Mouse (Mus musculus) forebrain, embryonic 15.5 days (tissue): Measurements from ENCODE around the gene Anks1. TPM values are rescaled to one million over a fixed set of nuclear protein-coding genes. Genes with fewer than 3 reads are reported as not detected.

Experiments used
- ATAC-seq: fragments of 200-750 bp; cut with Nextera tagmentation; replicated peaks from 2 replicates; pipeline ENCODE4 v1.8.0; 2017; ENCODE audit warnings: mild to moderate bottlenecking, moderate TSS enrichment, moderate library complexity
- H3K27ac ChIP-seq: fragments of 300-500 bp; sonication (generic); replicated peaks from 2 replicates; pipeline ENCODE4 v1.5.1; 2015; ENCODE audit warnings: mild to moderate bottlenecking, inconsistent platforms
- H3K27me3 ChIP-seq: fragments of 300-500 bp; sonication (generic); 2 replicates; pipeline ENCODE4 v1.6.1; 2015; ENCODE audit warnings: inconsistent platforms
- H3K36me3 ChIP-seq: fragments of 300-500 bp; sonication (generic); 2 replicates; pipeline ENCODE4 v1.6.1; 2015; ENCODE audit warnings: mild to moderate bottlenecking, inconsistent platforms
- H3K4me1 ChIP-seq: fragments of 300-500 bp; sonication (generic); 2 replicates; pipeline ENCODE4 v1.6.1; 2015; ENCODE audit warnings: inconsistent platforms
- H3K4me2 ChIP-seq: fragments of 300-500 bp; sonication (generic); replicated peaks from 2 replicates; pipeline ENCODE4 v1.6.1; 2015; ENCODE audit warnings: mild to moderate bottlenecking, inconsistent platforms
- H3K4me3 ChIP-seq: fragments of 300-500 bp; sonication (generic); 2 replicates; pipeline ENCODE4 v1.5.1; 2015; ENCODE audit warnings: mild to moderate bottlenecking, inconsistent platforms
- H3K9ac ChIP-seq: fragments of 300-500 bp; sonication (generic); replicated peaks from 2 replicates; pipeline ENCODE4 v1.6.1; 2015; ENCODE audit warnings: mild to moderate bottlenecking, inconsistent platforms
- H3K9me3 ChIP-seq: fragments of 300-500 bp; sonication (generic); 2 replicates; pipeline ENCODE4 v1.6.1; 2016; ENCODE audit warnings: inconsistent platforms
- WGBS: fragments of 180-500 bp; shearing (Covaris S2); methylation state at CpG from one replicate; pipeline ENCODE4 v1.1.7; 2015; ENCODE audit warnings: mixed read lengths; 5-methylcytosine and 5-hydroxymethylcytosine counted together
- polyA plus RNA-seq: library from polyadenylated mRNA; unstranded; fragments of >200 nt; fragmentation: Nextera tagmentation; extraction: Ambion mirVana; gene quantifications from 2 replicates; pipeline ENCODE4 v1.2.1, GENCODE M21; 2015

Gene Anks1
- polyA plus RNA-seq, 1 experiment from 2014 or later: 35.3 TPM

GRCm38 (mm10) chr17:28052293-28052863 is 143.3 kb downstream of the Anks1 start:
- Histone ChIP-seq H3K27ac (no peak overlapping the region), H3K36me3 (peaks cover 34% of the 10 kb centered on the region), H3K4me1 (no peaks in the 10 kb centered on the region), H3K9ac (no peak overlapping the region), H3K9me3 (no peaks in the 10 kb centered on the region), H3K27me3 (no peaks in the 10 kb centered on the region), H3K4me3 (no peak overlapping the region), H3K4me2 (no peak overlapping the region)
- 85% methylated on average over 21 of the region's 21 CpGs for WGBS
- no peak for ATAC-seq

DNA sequence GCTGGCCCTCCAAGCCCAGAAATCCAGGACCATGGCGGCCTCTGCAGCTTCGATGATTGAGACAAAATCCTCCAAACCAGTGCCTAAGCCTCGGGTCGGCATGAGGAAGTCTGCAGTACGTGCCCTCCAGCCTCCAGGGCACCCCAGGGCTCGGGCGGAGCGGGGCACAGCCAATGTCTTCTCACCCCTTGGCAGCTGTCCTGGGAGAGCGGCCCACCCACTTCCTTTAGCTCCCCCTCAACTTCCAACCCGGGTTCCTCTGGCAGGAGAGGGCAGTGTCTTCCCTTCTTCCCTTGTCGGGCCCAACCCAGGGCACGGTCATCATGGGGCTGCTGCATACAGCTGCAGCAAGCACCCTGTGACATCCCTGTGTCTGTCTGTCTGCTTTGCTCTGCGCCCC is 149.2 kb downstream of the Anks1 start:
- no peak for ATAC-seq
- 85% methylated on average over 13 of the region's 13 CpGs for WGBS

GRCm38 (mm10) chr17:28060681-28061080 is 151.6 kb downstream of the Anks1 start:
- ATAC-seq: no peak
- no peak overlapping the region for H3K27ac ChIP-seq
- H3K4me1 ChIP-seq: 0 out of 2 replicates have a peak, but pooled peaks cover 9% of the 10 kb centered on the region
- H3K4me3 ChIP-seq: no peak overlapping the region
- H3K9me3 ChIP-seq: no peaks in the 10 kb centered on the region
- no peaks in the 10 kb centered on the region for H3K27me3 ChIP-seq
- 94% methylated on average over 11 of the region's 11 CpGs for WGBS
- no peak overlapping the region for H3K4me2 ChIP-seq
- H3K36me3 ChIP-seq: peaks cover 22% of the 10 kb centered on the region
- H3K9ac ChIP-seq: no peak overlapping the region

More for the DNA sequence above, 149.2 kb downstream of the Anks1 start:
- Histone ChIP-seq H3K9me3 (no peaks in the 10 kb centered on the region), H3K9ac (no peak overlapping the region), H3K27ac (no peak overlapping the region), H3K4me3 (no peak overlapping the region), H3K27me3 (no peaks in the 10 kb centered on the region), H3K4me1 (0 out of 2 replicates have a peak, but pooled peaks cover 6% of the 10 kb centered on the region), H3K4me2 (no peak overlapping the region), H3K36me3 (peaks cover 39% of the 10 kb centered on the region)

DNA sequence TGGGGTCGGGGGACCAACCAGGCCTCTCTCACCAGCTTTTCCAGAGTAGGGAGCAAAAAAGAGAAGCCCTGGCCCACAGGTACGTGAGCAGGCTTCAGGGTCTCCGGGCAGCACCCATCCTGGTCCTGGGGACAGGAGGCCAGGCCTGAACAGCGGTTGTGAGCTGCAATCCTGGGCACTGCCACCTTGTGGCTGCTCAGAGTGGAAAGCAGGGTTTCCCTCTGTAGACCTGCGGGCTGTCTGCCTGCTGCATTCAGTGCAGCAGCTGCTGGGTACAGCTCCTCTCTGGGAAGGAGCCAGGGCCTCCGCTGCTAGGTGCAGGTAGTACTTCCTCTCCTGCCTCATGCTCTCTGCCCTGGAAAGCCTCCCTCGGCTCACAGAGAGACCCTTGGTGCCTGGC is 152.4 kb downstream of the Anks1 start:
- Histone ChIP-seq H3K27me3 (no peaks in the 10 kb centered on the region), H3K9ac (no peak overlapping the region), H3K4me2 (no peak overlapping the region), H3K36me3 (peaks cover 19% of the 10 kb centered on the region), H3K9me3 (no peaks in the 10 kb centered on the region), H3K4me1 (0 out of 2 replicates have a peak, but pooled peaks cover 9% of the 10 kb centered on the region), H3K4me3 (no peak overlapping the region), H3K27ac (no peak overlapping the region)
- WGBS: 55% methylated on average over 7 of the region's 7 CpGs
- ATAC-seq: 0 out of 2 replicates have a peak, but pooled peaks have one; percentile 63

DNA sequence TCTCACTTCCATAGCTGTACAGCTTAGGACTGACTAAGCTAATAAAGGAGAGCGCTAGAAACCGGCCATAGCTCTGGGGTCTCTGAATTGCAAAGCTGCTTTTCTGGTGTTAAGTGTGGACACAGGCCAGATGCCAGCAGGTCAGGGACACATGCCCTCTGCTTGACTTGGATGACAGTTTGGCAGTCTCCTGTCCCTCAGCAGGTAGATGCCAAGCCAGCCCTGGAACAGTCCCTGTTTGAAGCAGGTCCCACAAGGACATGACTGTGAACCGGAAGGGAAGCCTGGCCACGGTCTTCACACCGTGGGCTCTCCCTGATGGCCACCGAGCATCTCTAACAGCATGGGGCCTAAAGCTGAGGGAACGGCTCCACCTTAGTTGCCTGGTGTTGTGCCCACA is 153.6 kb downstream of the Anks1 start:
- Histone ChIP-seq H3K27ac (no peak overlapping the region), H3K4me3 (no peak overlapping the region), H3K4me1 (0 out of 2 replicates have a peak, but pooled peaks cover 9% of the 10 kb centered on the region), H3K4me2 (no peak overlapping the region), H3K36me3 (peaks cover 18% of the 10 kb centered on the region), H3K27me3 (no peaks in the 10 kb centered on the region), H3K9ac (no peak overlapping the region), H3K9me3 (no peaks in the 10 kb centered on the region)
- 82% methylated on average over 7 of the region's 7 CpGs for WGBS
- ATAC-seq: no peak

- 75% methylated on average over 6 of the region's 6 CpGs for WGBS
- Histone ChIP-seq H3K4me3 (no peak overlapping the region), H3K27me3 (no peaks in the 10 kb centered on the region), H3K27ac (no peak overlapping the region), H3K36me3 (peaks cover 14% of the 10 kb centered on the region), H3K9ac (no peak overlapping the region), H3K4me1 (0 out of 2 replicates have a peak, but pooled peaks cover 9% of the 10 kb centered on the region), H3K4me2 (no peak overlapping the region), H3K9me3 (no peaks in the 10 kb centered on the region)
- ATAC-seq: no peak
These were observed 154.1 kb downstream of the Anks1 start for GRCm38 (mm10) chr17:28063163-28063562.

GRCm38 (mm10) chr17:28067303-28067702 is 158.2 kb downstream of the Anks1 start:
- Histone ChIP-seq H3K36me3 (no peaks in the 10 kb centered on the region), H3K9me3 (no peaks in the 10 kb centered on the region), H3K4me2 (no peak overlapping the region), H3K4me3 (no peak overlapping the region), H3K4me1 (0 out of 2 replicates have a peak, but pooled peaks cover 5% of the 10 kb centered on the region), H3K27ac (no peak overlapping the region), H3K9ac (no peak overlapping the region), H3K27me3 (no peaks in the 10 kb centered on the region)
- no peak for ATAC-seq
- WGBS: 65% methylated on average over 4 of the region's 4 CpGs

DNA sequence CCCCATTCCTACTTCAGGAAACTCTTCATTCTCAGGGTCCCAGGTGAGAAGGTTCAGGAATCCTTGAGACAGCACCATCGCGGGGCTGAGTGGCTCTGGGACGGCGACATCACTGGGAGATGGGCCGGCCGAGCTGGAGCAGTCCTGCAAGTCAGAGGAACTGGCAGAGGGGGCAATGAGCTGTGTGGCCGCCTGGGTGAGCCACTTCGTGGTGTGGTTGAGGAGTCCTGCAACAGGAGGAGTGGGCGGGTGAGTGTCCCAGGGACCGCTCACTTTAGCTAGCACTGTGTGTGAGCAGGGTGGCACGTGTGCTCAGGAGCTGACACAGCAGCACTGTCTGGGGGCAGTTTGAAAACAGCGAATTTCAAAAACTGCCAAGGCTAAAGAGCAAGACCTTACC is 160.3 kb downstream of the Anks1 start:
- Histone ChIP-seq H3K27ac (no peak overlapping the region), H3K9me3 (no peaks in the 10 kb centered on the region), H3K27me3 (no peaks in the 10 kb centered on the region), H3K36me3 (no peaks in the 10 kb centered on the region), H3K4me1 (no peaks in the 10 kb centered on the region), H3K9ac (no peak overlapping the region), H3K4me3 (no peak overlapping the region), H3K4me2 (no peak overlapping the region)
- WGBS: 37% methylated on average over 12 of the region's 12 CpGs
- no peak for ATAC-seq

DNA sequence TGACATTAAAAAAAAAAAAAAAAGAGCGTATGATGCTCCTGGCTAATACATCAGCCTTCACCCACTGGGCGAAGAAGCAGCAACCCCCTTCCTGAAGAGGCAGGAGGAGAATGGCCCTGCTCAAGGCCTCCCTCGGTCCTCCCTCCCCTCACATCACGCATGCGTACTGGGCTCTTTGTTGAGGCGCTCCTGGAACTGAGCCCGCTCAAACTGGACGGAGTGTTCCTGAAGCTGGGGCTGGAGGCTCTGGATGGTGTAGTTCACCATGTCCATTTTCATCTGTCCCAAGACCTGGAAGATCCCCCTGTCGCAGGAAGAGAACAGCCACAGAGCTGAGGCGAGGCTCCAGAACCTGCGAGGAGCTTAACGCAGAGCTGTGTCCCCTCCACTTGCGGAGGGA is 161.2 kb downstream of the Anks1 start:
- H3K4me3 ChIP-seq: no peak overlapping the region
- no peak overlapping the region for H3K27ac ChIP-seq
- WGBS: 80% methylated on average over 13 of the region's 13 CpGs
- no peak for ATAC-seq
- H3K27me3 ChIP-seq: no peaks in the 10 kb centered on the region
- H3K9ac ChIP-seq: no peak overlapping the region
- H3K9me3 ChIP-seq: no peaks in the 10 kb centered on the region
- H3K4me1 ChIP-seq: no peaks in the 10 kb centered on the region
- no peak overlapping the region for H3K4me2 ChIP-seq
- H3K36me3 ChIP-seq: no peaks in the 10 kb centered on the region

DNA sequence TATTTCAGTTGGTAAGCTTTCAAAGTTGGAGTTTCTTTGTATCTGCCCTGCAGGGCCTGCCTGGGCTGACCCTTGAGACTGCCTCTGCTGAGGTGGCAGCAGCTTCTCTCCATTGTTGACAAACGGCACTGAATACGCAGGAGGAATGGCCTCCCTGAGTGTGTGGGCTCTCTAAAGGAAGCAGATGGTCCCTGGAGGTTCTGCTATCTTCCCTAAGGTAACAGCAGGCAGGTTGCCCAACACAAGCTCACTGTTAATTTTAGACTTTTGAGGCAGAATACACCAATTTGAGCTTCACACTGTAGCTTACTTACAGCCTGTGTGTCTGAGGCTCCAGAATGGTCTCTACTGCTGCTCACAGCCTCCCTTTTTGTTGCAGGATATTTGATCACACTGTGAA is 163.6 kb downstream of the Anks1 start:
- H3K27me3 ChIP-seq: no peaks in the 10 kb centered on the region
- no peak overlapping the region for H3K27ac ChIP-seq
- no peak overlapping the region for H3K4me3 ChIP-seq
- H3K4me2 ChIP-seq: no peak overlapping the region
- H3K36me3 ChIP-seq: no peaks in the 10 kb centered on the region
- WGBS: 69% methylated on average over 2 of the region's 2 CpGs
- ATAC-seq: no peak
- H3K9ac ChIP-seq: no peak overlapping the region
- no peaks in the 10 kb centered on the region for H3K4me1 ChIP-seq
- H3K9me3 ChIP-seq: no peaks in the 10 kb centered on the region

DNA sequence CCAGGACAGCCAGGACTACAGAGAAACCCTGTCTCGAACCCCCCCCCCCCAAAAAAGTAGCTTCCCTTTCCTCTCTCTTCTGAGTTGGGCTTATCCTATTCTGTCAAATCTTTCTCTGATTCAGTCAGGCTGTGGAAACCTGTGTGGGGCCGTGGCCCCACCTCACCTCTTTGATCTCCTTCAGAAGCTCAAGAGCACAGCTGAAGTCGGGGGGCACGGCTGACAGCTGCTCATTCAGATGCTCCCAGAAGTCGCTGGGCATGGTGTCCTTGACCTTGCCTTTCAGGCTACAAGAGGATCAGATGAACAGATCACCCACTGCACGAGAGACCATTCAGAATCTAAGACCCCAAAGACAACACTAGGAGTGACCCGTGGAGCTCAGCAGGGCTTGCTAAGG is 165.4 kb downstream of the Anks1 start:
- no peak overlapping the region for H3K9ac ChIP-seq

GRCm38 (mm10) chr17:28078028-28078427 is 168.9 kb downstream of the Anks1 start:
- H3K4me3 ChIP-seq: no peak overlapping the region
- 85% methylated on average over 9 of the region's 9 CpGs for WGBS
- H3K27me3 ChIP-seq: no peaks in the 10 kb centered on the region
- no peak overlapping the region for H3K4me2 ChIP-seq
- H3K9me3 ChIP-seq: no peaks in the 10 kb centered on the region
- ATAC-seq: no peak
- no peak overlapping the region for H3K9ac ChIP-seq
- no peaks in the 10 kb centered on the region for H3K36me3 ChIP-seq
- peaks cover 14% of the 10 kb centered on the region for H3K4me1 ChIP-seq
- H3K27ac ChIP-seq: no peak overlapping the region

More for the DNA sequence above, 165.4 kb downstream of the Anks1 start:
- Histone ChIP-seq H3K27ac (no peak overlapping the region), H3K27me3 (no peaks in the 10 kb centered on the region), H3K4me3 (no peak overlapping the region), H3K36me3 (no peaks in the 10 kb centered on the region), H3K4me1 (peaks cover 3% of the 10 kb centered on the region; the same call in 1 of the 2 replicates), H3K4me2 (no peak overlapping the region), H3K9me3 (no peaks in the 10 kb centered on the region)
- 67% methylated on average over 7 of the region's 7 CpGs for WGBS
- no peak for ATAC-seq

GRCm38 (mm10) chr17:28079618-28080017 is 170.5 kb downstream of the Anks1 start:
- H3K4me3 ChIP-seq: peak overlapping the region; percentile 56
- no peaks in the 10 kb centered on the region for H3K9me3 ChIP-seq
- H3K9ac ChIP-seq: peak overlapping the region; percentile 58
- peak; percentile 68 for ATAC-seq
- H3K36me3 ChIP-seq: no peaks in the 10 kb centered on the region
- peak overlapping the region; percentile 99 for H3K4me2 ChIP-seq
- whole genome bisulfite sequencing: under 1% methylated on average over 25 of the region's 25 CpGs
- H3K4me1 ChIP-seq: peaks cover 14% of the 10 kb centered on the region
- H3K27ac ChIP-seq: no peak overlapping the region
- H3K27me3 ChIP-seq: no peaks in the 10 kb centered on the region
